In genomic region chr9:56797876-56798275, GRCm38 (mm10) we compare ENCODE assay signal across 8 mouse cellular contexts. TPM values are rescaled to one million over a fixed set of nuclear protein-coding genes. Genes with fewer than 3 reads are reported as not detected.
DNase-seq lines count a peak whose midpoint lies in the region; ATAC-seq and TF ChIP-seq lines count a peak whose summit lies in the region.

No protein-coding gene starts in this region.

- peak; percentile 88 for TF ChIP-seq CTCF in forebrain, postnatal 0 days (IDR thresholded peaks at IDR 0.05; ENCODE audit: low read depth)

- no peak for TF ChIP-seq POLR2A in limb, embryonic 14.5 days (IDR thresholded peaks at IDR 0.05; ENCODE audit: borderline replicate concordance, extremely low read depth, insufficient read depth, insufficient read length)

- H3K9ac ChIP-seq in forebrain, postnatal 0 days: no peak overlapping the region
- H3K9ac ChIP-seq in kidney, embryonic 14.5 days (ENCODE audit: low read depth, low read length): no peak overlapping the region
- no peak overlapping the region for H3K9ac ChIP-seq in limb, embryonic 14.5 days (ENCODE audit: low read depth, low read length, severe bottlenecking)

- H3K36me3 ChIP-seq in heart, embryonic 10.5 days: no peaks in the 10 kb centered on the region
- H3K36me3 ChIP-seq in forebrain, postnatal 0 days (ENCODE audit: insufficient read depth): no peaks in the 10 kb centered on the region
- no peaks in the 10 kb centered on the region for H3K36me3 ChIP-seq in kidney, embryonic 14.5 days (ENCODE audit: control insufficient read depth, insufficient read depth, low read length)
- H3K36me3 ChIP-seq in limb, embryonic 14.5 days (ENCODE audit: control insufficient read depth, insufficient read depth, low read length): no peaks in the 10 kb centered on the region

- intact Hi-C loops in heart, postnatal 25 days (cut with DNase I): loop anchor here (2.0 kb wide), 2 partner anchors 73 to 161 kb away; no protein-coding TSS in a partner anchor

- peaks cover 20% of the 10 kb centered on the region for H3K4me1 ChIP-seq in heart, embryonic 10.5 days
- peaks cover 6% of the 10 kb centered on the region; the same call in 1 of the 2 replicates for H3K4me1 ChIP-seq in forebrain, postnatal 0 days (ENCODE audit: insufficient read depth)
- H3K4me1 ChIP-seq in kidney, embryonic 14.5 days (ENCODE audit: control insufficient read depth, insufficient read depth, low read length): peaks cover 9% of the 10 kb centered on the region; the same call in 1 of the 2 replicates
- H3K4me1 ChIP-seq in limb, embryonic 14.5 days (ENCODE audit: control insufficient read depth, insufficient read depth, low read length): no peaks in the 10 kb centered on the region; the same call in 1 of the 2 replicates

- ATAC-seq in forebrain, postnatal 0 days: no peak
- ATAC-seq in kidney, embryonic 14.5 days (ENCODE audit: low FRiP score, low TSS enrichment): peak; percentile 25; the same call in 1 of the 2 replicates
- ATAC-seq in limb, embryonic 14.5 days (ENCODE audit: low FRiP score, low read depth): no peak
- no peak for ATAC-seq in inflammation-experienced regulatory T-cells, adult 6 months

- H3K4me3 ChIP-seq in heart, embryonic 10.5 days: no peak overlapping the region
- H3K4me3 ChIP-seq in forebrain, postnatal 0 days (ENCODE audit: low read depth, low read length): no peak overlapping the region
- no peak overlapping the region for H3K4me3 ChIP-seq in kidney, embryonic 14.5 days (ENCODE audit: low read length)
- H3K4me3 ChIP-seq in limb, embryonic 14.5 days (replicated peaks; ENCODE audit: low read length): no peak overlapping the region

- H3K9me3 ChIP-seq in heart, embryonic 10.5 days: no peaks in the 10 kb centered on the region
- H3K9me3 ChIP-seq in forebrain, postnatal 0 days (ENCODE audit: low read length): no peaks in the 10 kb centered on the region
- no peaks in the 10 kb centered on the region for H3K9me3 ChIP-seq in kidney, embryonic 14.5 days (ENCODE audit: control insufficient read depth, low read length)
- H3K9me3 ChIP-seq in limb, embryonic 14.5 days (ENCODE audit: control insufficient read depth, low read length): no peaks in the 10 kb centered on the region

- peaks cover 97% of the 10 kb centered on the region for H3K27me3 ChIP-seq in heart, embryonic 10.5 days (ENCODE audit: insufficient read depth, poor library complexity, severe bottlenecking)
- H3K27me3 ChIP-seq in forebrain, postnatal 0 days (ENCODE audit: insufficient read depth, low read length): peaks cover 27% of the 10 kb centered on the region
- H3K27me3 ChIP-seq in kidney, embryonic 14.5 days (ENCODE audit: control insufficient read depth, insufficient read depth, low read length): peaks cover 49% of the 10 kb centered on the region
- peaks cover 57% of the 10 kb centered on the region for H3K27me3 ChIP-seq in limb, embryonic 14.5 days (ENCODE audit: control insufficient read depth, insufficient read depth, low read length)

- no peak overlapping the region for H3K4me2 ChIP-seq in forebrain, postnatal 0 days (ENCODE audit: low read depth)
- H3K4me2 ChIP-seq in kidney, embryonic 14.5 days (replicated peaks; ENCODE audit: low read depth, low read length): no peak overlapping the region
- no peak overlapping the region for H3K4me2 ChIP-seq in limb, embryonic 14.5 days (replicated peaks; ENCODE audit: low read depth, low read length, severe bottlenecking)

- DNase-seq in heart, embryonic 10.5 days (ENCODE audit: low spot score): peak; percentile 85
- DNase-seq in heart, postnatal 25 days (ENCODE audit: low spot score): no peak
- peak; percentile 81 for DNase-seq in cerebellum, adult 11-12 months
- peak; percentile 85 for DNase-seq in forebrain, postnatal 0 days
- DNase-seq in limb, embryonic 14.5 days (ENCODE audit: low spot score): peak; percentile 69
- peak; percentile 60 for DNase-seq in ovary, postnatal 14 days (ENCODE audit: low spot score)

- H3K27ac ChIP-seq in heart, embryonic 10.5 days: no peak overlapping the region
- H3K27ac ChIP-seq in forebrain, postnatal 0 days (ENCODE audit: low read depth, low read length): no peak overlapping the region
- no peak overlapping the region for H3K27ac ChIP-seq in kidney, embryonic 14.5 days (ENCODE audit: low read depth, low read length)
- H3K27ac ChIP-seq in limb, embryonic 14.5 days (replicated peaks; ENCODE audit: low read depth, low read length): no peak overlapping the region

- WGBS in heart, embryonic 10.5 days: 8% methylated on average over 5 of the region's 5 CpGs
- WGBS in forebrain, postnatal 0 days: 9% methylated on average over 5 of the region's 5 CpGs
- 5% methylated on average over 5 of the region's 5 CpGs for WGBS in kidney, embryonic 14.5 days
- 3% methylated on average over 5 of the region's 5 CpGs for WGBS in limb, embryonic 14.5 days

RNA-seq across cellular contexts. Expression of gene Lingo1, which starts 1.6 kb away (rescaled TPM):
- 0.92 and 2.3 TPM in 2 replicates for polyA plus RNA-seq in heart, embryonic 10.5 days (2016; fragmentation: Nextera tagmentation; extraction: Ambion mirVana)
- total RNA-seq in heart, postnatal 25 days (2021): 1 to 10 TPM; 1.5 to 1.7 TPM
- 90.3 and 103 TPM in 2 replicates for total RNA-seq in forebrain, postnatal 0 days (2014; rRNA removed)
- 98.6 and 114 TPM in 2 replicates for polyA plus RNA-seq in forebrain, postnatal 0 days (2015; fragmentation: Nextera tagmentation; extraction: Ambion mirVana)
- 4.3 and 4.6 TPM in 2 replicates for polyA plus RNA-seq in kidney, embryonic 14.5 days (2014; fragmentation: Nextera tagmentation; extraction: Ambion mirVana)
- polyA plus RNA-seq in limb, embryonic 14.5 days (2012; rRNA removed): 21.0 and 29.9 TPM in 2 replicates
- 5.4 and 5.5 TPM in 2 replicates for polyA plus RNA-seq in limb, embryonic 14.5 days (2014; fragmentation: Nextera tagmentation; extraction: Ambion mirVana)
- polyA plus RNA-seq in inflammation-experienced regulatory T-cells, adult 6 months (2017; shearing (Covaris generic)): not detected
